Mouse (Mus musculus) heart, postnatal 25 days (tissue): ENCODE results near the gene F12. TPM values are rescaled to one million over a fixed set of nuclear protein-coding genes. Genes with fewer than 3 reads are reported as not detected.

Experiments
- DNase-seq: peaks from one replicate; pipeline ENCODE4 v3.0.0; 2022; ENCODE audit warnings: low spot score
- intact Hi-C: fragments of 180-260 bp; cut with DNase I; formaldehyde crosslinking; loops from one replicate; pipeline ENCODE4 v1.15.1; 2025
- microRNA-seq: library from miRNA; unstranded; fragments of <30 nt; microRNA quantifications from one replicate; pipeline ENCODE4 v1.2.0, GENCODE M21; 2022
- total RNA-seq, 2 experiments: library from RNA; stranded (reverse); gene quantifications; 2 replicates each; pipeline ENCODE4 v1.2.3; 2021

The F12 gene
- total RNA-seq, 2 experiments from 2014 or later = not detected

GRCm38 (mm10) chr13:55391626-55392029 lies 35.0 kb downstream of the F12 start:
- intact Hi-C loops = no loop called here
- DNase-seq = no peak

GRCm38 (mm10) chr13:55390644-55391043 lies 35.9 kb downstream of the F12 start:
- intact Hi-C loops = no loop called here
- no peak for DNase-seq

DNA sequence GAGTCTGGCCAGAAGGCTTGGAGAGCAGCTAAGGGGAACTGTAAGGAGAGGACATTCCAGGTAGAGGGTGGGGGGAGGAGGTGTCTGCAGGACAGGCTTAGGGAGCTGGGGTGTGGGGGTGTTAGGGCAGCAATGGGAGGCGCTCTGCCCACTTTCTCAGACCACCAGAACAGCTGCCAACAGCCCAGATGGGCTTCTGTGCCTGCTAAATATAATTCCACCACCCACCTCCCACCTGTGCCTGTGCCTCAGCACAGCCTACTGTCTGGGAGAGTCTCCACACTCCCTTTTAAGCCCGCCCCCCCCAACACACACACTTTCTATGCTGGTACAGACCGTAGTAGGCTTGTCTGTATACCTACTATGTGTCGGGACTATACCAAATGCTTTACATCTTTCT lies 44.8 kb downstream of the F12 start:
- DNase-seq = no peak
- intact Hi-C loops = no loop called here

GRCm38 (mm10) chr13:55378907-55379580 lies 47.5 kb downstream of the F12 start:
- intact Hi-C loops = no loop called here
- DNase-seq = no peak

- DNase-seq = no peak
- intact Hi-C loops = no loop called here
These were observed 50.7 kb downstream of the F12 start for GRCm38 (mm10) chr13:55375877-55376276.

DNA sequence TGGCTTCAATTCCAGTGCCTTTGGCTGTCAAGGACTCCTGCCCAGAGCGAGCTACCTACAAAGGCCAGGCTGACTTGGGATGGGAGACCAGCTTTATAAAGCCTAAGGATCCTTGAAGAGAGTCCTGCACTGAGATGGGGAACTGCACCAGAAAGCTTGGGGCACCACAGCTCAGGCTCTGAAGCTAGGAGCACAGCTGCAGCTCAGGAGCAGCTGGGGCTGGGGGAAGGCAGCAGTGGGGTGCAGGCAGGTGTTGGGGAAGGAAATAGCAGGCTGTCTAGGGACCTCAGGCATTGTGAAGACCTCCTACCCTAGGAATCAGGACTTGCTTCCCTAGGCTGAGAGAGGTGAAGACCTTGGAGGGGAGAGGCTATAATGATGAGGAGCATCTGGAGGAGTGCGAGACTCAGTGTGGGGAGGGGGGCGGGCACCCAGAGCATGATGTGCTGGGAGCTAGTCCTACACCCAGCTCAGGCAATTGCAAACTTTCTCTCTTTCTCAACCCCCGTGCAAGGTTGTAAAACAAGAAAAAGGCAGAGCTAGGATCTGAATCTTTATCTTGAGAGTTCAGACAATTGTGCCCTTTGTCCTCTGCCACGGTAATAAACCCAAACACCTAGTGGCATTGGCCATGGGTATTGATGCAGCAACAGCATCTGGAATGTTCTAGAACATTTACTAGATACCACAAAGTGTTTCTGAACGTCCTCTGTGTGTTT lies 52.2 kb downstream of the F12 start:
- no peak for DNase-seq
- intact Hi-C loops = no loop called here

GRCm38 (mm10) chr13:55371740-55372139 lies 54.9 kb downstream of the F12 start:
- DNase-seq = no peak
- intact Hi-C loops = no loop called here

DNA sequence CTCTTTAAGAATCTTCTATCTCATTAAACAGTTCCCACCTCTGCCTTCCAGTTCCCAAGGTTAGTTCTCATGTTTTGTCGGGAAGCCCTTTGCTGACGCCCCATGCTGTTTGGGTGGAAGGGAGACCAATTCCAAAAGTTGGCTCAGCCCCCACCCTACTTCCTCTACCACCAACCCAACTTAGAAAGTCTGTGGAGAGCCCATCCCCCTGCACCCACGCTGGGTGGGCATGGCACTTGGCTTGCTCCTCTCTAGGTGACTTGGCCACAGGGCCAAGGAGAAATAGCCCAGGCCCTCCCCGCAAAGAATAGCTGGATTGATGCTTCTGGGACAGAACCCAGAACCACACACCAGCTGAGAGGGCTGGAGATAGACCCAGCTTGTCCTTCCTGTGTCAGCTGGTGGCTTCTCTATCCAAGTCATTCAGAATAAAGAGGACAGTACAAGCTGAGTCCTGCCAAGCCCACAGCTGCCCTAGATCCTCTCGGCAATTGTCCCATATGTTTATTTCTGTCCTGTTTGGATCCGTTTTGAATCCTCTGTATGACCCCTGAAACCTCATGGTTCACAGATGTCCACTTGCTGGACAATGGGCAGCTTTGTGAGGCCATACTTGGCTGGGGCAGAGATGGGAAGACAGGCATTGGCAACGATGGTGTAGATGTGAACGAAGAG lies 55.4 kb downstream of the F12 start:
- intact Hi-C loops = no loop called here
- no peak for DNase-seq

DNA sequence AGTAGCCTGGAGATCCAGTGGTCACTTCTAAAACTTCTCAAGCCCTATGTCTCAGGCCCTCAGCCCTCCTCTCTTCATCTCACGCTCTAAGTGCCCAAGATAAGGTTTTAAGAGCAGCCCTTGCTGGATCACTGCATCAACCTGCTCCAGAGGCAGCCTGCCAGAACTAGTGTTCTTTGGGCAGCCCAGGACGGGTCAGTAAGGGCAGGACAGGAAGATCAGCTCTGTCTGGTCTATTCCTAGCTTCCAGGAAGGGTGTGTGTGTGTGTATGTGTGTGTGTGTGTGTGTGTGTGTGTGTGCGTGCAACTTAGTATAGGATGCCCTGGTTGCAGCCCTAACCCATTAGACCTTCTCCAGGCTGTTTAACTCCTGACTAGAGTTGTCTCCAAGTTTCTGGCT lies 56.4 kb downstream of the F12 start:
- DNase-seq = no peak
- intact Hi-C loops = no loop called here

- no peak for DNase-seq
- intact Hi-C loops = no loop called here
These were observed 57.0 kb downstream of the F12 start, which contains the start of gene Rgs14 for GRCm38 (mm10) chr13:55369531-55370114. Gene Rgs14, plus strand, starts transcription at chr13:55369732.

DNA sequence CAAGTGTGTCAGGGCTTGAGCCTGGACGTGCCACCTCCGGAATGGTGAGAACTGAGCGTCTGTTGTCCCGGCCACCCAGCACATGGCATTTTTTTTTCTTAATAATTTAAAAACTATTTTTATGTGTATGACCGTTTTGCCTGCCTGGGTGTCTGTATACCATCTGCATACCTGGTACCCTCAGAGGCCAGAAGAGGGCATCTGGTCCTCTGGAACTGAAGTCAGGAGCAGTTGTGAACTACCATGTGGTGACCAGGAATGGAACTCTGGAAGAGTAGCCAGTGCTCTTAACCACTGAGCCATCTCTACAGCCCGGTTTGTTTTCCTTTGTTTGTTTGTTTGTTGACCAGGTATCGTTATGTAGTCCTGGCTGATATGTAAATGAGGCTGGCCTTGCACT lies 58.2 kb downstream of the F12 start:
- DNase-seq = no peak
- intact Hi-C loops = no loop called here

Small RNA genes within 50 kb of the gene (microRNA-seq; reads per million reads assigned to microRNA genes)
- 1.7 reads per million for gene Mir6943

Other genes starting within 250 kb of the F12 start
- gene Nsd1, start 217.0 kb downstream of the F12 start, total RNA-seq = 10 to 100 TPM; 59.1 to 65.4 TPM
- gene Prelid1, start 106.3 kb downstream of the F12 start, total RNA-seq = 10 to 100 TPM; 49.8 to 52.9 TPM
- gene Rab24, start 104.8 kb downstream of the F12 start, total RNA-seq = 10 to 100 TPM; 36.6 to 37.0 TPM
- under 1 TPM; 0.36 to 0.65 TPM for gene Mxd3, start 97.0 kb downstream of the F12 start, total RNA-seq
- 10 to 100 TPM; 49.1 to 49.8 TPM for gene Lman2, start 64.0 kb downstream of the F12 start, total RNA-seq
- under 1 TPM; 0.50 to 0.57 TPM for gene Rgs14, start 57.1 kb downstream of the F12 start, total RNA-seq
- gene Slc34a1, start 28.6 kb downstream of the F12 start, total RNA-seq = not detected
- not detected for gene Pfn3, start 11.6 kb downstream of the F12 start, total RNA-seq
- gene Grk6, start 18.3 kb upstream of the F12 start, total RNA-seq = 10 to 100 TPM; 17.5 to 18.6 TPM
- 1 to 10 TPM in 1 of 2 experiments, under 1 TPM in 1; 0.56 to 1.2 TPM for gene Prr7, start 37.5 kb upstream of the F12 start, total RNA-seq
- 10 to 100 TPM; 10.6 to 10.8 TPM for gene Dbn1, start 61.3 kb upstream of the F12 start, total RNA-seq
- gene Pdlim7, start 86.9 kb upstream of the F12 start, total RNA-seq = 10 to 100 TPM; 65.2 to 67.7 TPM
- 1 to 10 TPM; 2.2 to 2.3 TPM for gene Dok3, start 102.5 kb upstream of the F12 start, total RNA-seq
- 10 to 100 TPM; 13.1 to 13.2 TPM for gene Ddx41, start 109.9 kb upstream of the F12 start, total RNA-seq
- 10 to 100 TPM; 18.3 to 19.0 TPM for gene Fam193b, start 144.3 kb upstream of the F12 start, total RNA-seq
- gene Tmed9, start 146.9 kb upstream of the F12 start, total RNA-seq = 10 to 100 TPM; 86.3 to 94.2 TPM
- 10 to 100 TPM in 1 of 2 experiments, 1 to 10 TPM in 1; 9.6 to 10.4 TPM for gene B4galt7, start 173.1 kb upstream of the F12 start, total RNA-seq
- gene Caml, start 196.2 kb upstream of the F12 start, total RNA-seq = 10 to 100 TPM; 11.5 to 12.1 TPM
- 10 to 100 TPM; 18.9 to 23.5 TPM for gene Ddx46, start 208.2 kb upstream of the F12 start, total RNA-seq